Mouse (Mus musculus) stomach, embryonic 16.5 days (tissue): ENCODE measurements around the gene Ercc4. TPM values are rescaled to one million over a fixed set of nuclear protein-coding genes. Genes with fewer than 3 reads are reported as not detected.
A peak's percentile ranks its signal among the peaks of the same experiment; 100 is the strongest.

ENCODE experiments used
- ATAC-seq: fragments of 200-750 bp; cut with Nextera tagmentation; 2 replicates; pipeline ENCODE4 v1.8.0; 2017; ENCODE audit warnings: moderate number of reproducible peaks, moderate TSS enrichment; ENCODE audit not compliant: insufficient read depth, low FRiP score
- H3K27ac ChIP-seq: fragments of 300-500 bp; sonication (generic); 2 replicates; pipeline ENCODE4 v1.5.1; 2014; ENCODE audit warnings: low read length
- H3K27me3 ChIP-seq: fragments of 300-500 bp; sonication (generic); 2 replicates; pipeline ENCODE4 v1.6.1; 2014; ENCODE audit warnings: low read length, control low read depth, mixed read lengths; ENCODE audit not compliant: control insufficient read depth, insufficient read depth
- H3K36me3 ChIP-seq: fragments of 300-500 bp; sonication (generic); 2 replicates; pipeline ENCODE4 v1.6.1; 2014; ENCODE audit warnings: low read length; ENCODE audit not compliant: control insufficient read depth, insufficient read depth
- H3K4me1 ChIP-seq: fragments of 300-500 bp; sonication (generic); 2 replicates; pipeline ENCODE4 v1.6.1; 2014; ENCODE audit warnings: low read length, control low read depth, mixed read lengths; ENCODE audit not compliant: control insufficient read depth, insufficient read depth
- H3K4me2 ChIP-seq: fragments of 300-500 bp; sonication (generic); 2 replicates; pipeline ENCODE4 v1.6.1; 2014; ENCODE audit warnings: low read depth, low read length, mixed read lengths
- H3K4me3 ChIP-seq: fragments of 300-500 bp; sonication (generic); replicated peaks from 2 replicates; pipeline ENCODE4 v1.5.1; 2014; ENCODE audit warnings: mild to moderate bottlenecking, low read length
- H3K9ac ChIP-seq: fragments of 300-500 bp; sonication (generic); 2 replicates; pipeline ENCODE4 v1.6.1; 2014; ENCODE audit warnings: low read length
- H3K9me3 ChIP-seq: fragments of 300-500 bp; sonication (generic); replicated peaks from 2 replicates; pipeline ENCODE4 v1.6.1; 2016; ENCODE audit warnings: low read length, control low read depth; ENCODE audit not compliant: control insufficient read depth
- WGBS: fragments of 180-500 bp; shearing (Covaris S2); extraction: QIAGEN DNeasy Blood & Tissue Kit; methylation state at CpG from one replicate; pipeline ENCODE4 v1.1.7; 2014; 5-methylcytosine and 5-hydroxymethylcytosine counted together
- polyA plus RNA-seq: library from polyadenylated mRNA; unstranded; fragments of >200 nt; fragmentation: Nextera tagmentation; extraction: Ambion mirVana; gene quantifications from 2 replicates; pipeline ENCODE4 v1.2.1, GENCODE M21; 2015

The Ercc4 gene
- polyA plus RNA-seq: 10.7 and 12.2 TPM in 2 replicates

- no peaks in the 10 kb centered on the region for H3K9me3 ChIP-seq
- peak; percentile 97 for ATAC-seq
- H3K4me3 ChIP-seq: peak within 1 kb of the TSS; percentile 87
- H3K27ac ChIP-seq: peak within 1 kb of the TSS; percentile 81
- H3K36me3 ChIP-seq: peaks cover 11% of the 10 kb centered on the region; the same call in 1 of the 2 replicates
- 2% methylated on average over 53 of the region's 53 CpGs for WGBS
- H3K4me2 ChIP-seq: peak within 1 kb of the TSS; percentile 74
- peaks cover 7% of the 10 kb centered on the region for H3K4me1 ChIP-seq
- no peaks in the 10 kb centered on the region for H3K27me3 ChIP-seq
- peak within 1 kb of the TSS; percentile 97 for H3K9ac ChIP-seq
These were observed at the start of gene Ercc4 for GRCm38 (mm10) chr16:13109156-13109989. Ercc4 (plus strand) TSS chr16:13109684.

- H3K4me2 ChIP-seq: peak overlapping the region; percentile 27; the same call in 1 of the 2 replicates
- no peaks in the 10 kb centered on the region for H3K9me3 ChIP-seq
- H3K9ac ChIP-seq: no peak overlapping the region
- H3K27me3 ChIP-seq: no peaks in the 10 kb centered on the region
- ATAC-seq: no peak; the same call in 1 of the 2 replicates
- no peaks in the 10 kb centered on the region for H3K36me3 ChIP-seq
- H3K4me1 ChIP-seq: no peaks in the 10 kb centered on the region
- 31% methylated on average over 9 of the region's 10 CpGs for WGBS
- no peak overlapping the region for H3K27ac ChIP-seq
- no peak overlapping the region; the same call in 1 of the 2 replicates for H3K4me3 ChIP-seq
These were observed 48.4 kb upstream of the Ercc4 start for GRCm38 (mm10) chr16:13061113-13061512.

GRCm38 (mm10) chr16:13074176-13074575 lies 35.3 kb upstream of the Ercc4 start:
- Histone ChIP-seq H3K27ac (no peak overlapping the region), H3K4me1 (no peaks in the 10 kb centered on the region), H3K27me3 (no peaks in the 10 kb centered on the region), H3K4me3 (no peak overlapping the region), H3K9ac (no peak overlapping the region), H3K4me2 (no peak overlapping the region), H3K36me3 (no peaks in the 10 kb centered on the region), H3K9me3 (no peaks in the 10 kb centered on the region)
- WGBS: 81% methylated on average over 4 of the region's 4 CpGs
- no peak for ATAC-seq

GRCm38 (mm10) chr16:13080161-13080560 lies 29.3 kb upstream of the Ercc4 start:
- WGBS: 69% methylated on average over 6 of the region's 6 CpGs

GRCm38 (mm10) chr16:13083155-13083798 lies 26.2 kb upstream of the Ercc4 start:
- H3K27me3 ChIP-seq: no peaks in the 10 kb centered on the region
- ATAC-seq: no peak
- no peak overlapping the region for H3K4me3 ChIP-seq
- H3K36me3 ChIP-seq: no peaks in the 10 kb centered on the region
- no peak overlapping the region for H3K27ac ChIP-seq
- H3K9me3 ChIP-seq: no peaks in the 10 kb centered on the region
- WGBS: 67% methylated on average over 6 of the region's 6 CpGs
- no peak overlapping the region for H3K4me2 ChIP-seq
- H3K9ac ChIP-seq: no peak overlapping the region
- no peaks in the 10 kb centered on the region for H3K4me1 ChIP-seq

More at GRCm38 (mm10) chr16:13080161-13080560, 29.3 kb upstream of the Ercc4 start:
- Histone ChIP-seq H3K4me3 (no peak overlapping the region), H3K27ac (no peak overlapping the region), H3K27me3 (no peaks in the 10 kb centered on the region), H3K9me3 (no peaks in the 10 kb centered on the region), H3K4me2 (no peak overlapping the region), H3K9ac (no peak overlapping the region), H3K36me3 (no peaks in the 10 kb centered on the region), H3K4me1 (no peaks in the 10 kb centered on the region)
- ATAC-seq: no peak

GRCm38 (mm10) chr16:13108356-13108755 lies 1.1 kb upstream of the Ercc4 start:
- no peaks in the 10 kb centered on the region for H3K27me3 ChIP-seq
- no peak overlapping the region for H3K9ac ChIP-seq
- ATAC-seq: no peak
- no peak overlapping the region for H3K4me3 ChIP-seq
- H3K4me2 ChIP-seq: no peak overlapping the region
- H3K36me3 ChIP-seq: 0 out of 2 replicates have a peak, but pooled peaks cover 7% of the 10 kb centered on the region
- 86% methylated on average over 12 of the region's 12 CpGs for WGBS
- H3K4me1 ChIP-seq: peaks cover 7% of the 10 kb centered on the region
- H3K9me3 ChIP-seq: no peaks in the 10 kb centered on the region
- H3K27ac ChIP-seq: no peak overlapping the region

GRCm38 (mm10) chr16:13109990-13110595 lies 609 bp downstream of the Ercc4 start:
- Histone ChIP-seq H3K27ac (peak overlapping the region; percentile 81), H3K36me3 (peaks cover 11% of the 10 kb centered on the region; the same call in 1 of the 2 replicates), H3K4me1 (peaks cover 7% of the 10 kb centered on the region), H3K4me2 (peak overlapping the region; percentile 74), H3K27me3 (no peaks in the 10 kb centered on the region), H3K9ac (peak overlapping the region; percentile 97), H3K4me3 (peak overlapping the region; percentile 87), H3K9me3 (no peaks in the 10 kb centered on the region)
- peak; percentile 77 for ATAC-seq
- WGBS: under 1% methylated on average over 32 of the region's 32 CpGs

GRCm38 (mm10) chr16:13114821-13115220 lies 5.3 kb downstream of the Ercc4 start:
- no peak for ATAC-seq
- Histone ChIP-seq H3K4me1 (peaks cover 7% of the 10 kb centered on the region), H3K27me3 (no peaks in the 10 kb centered on the region), H3K4me3 (no peak overlapping the region), H3K4me2 (no peak overlapping the region), H3K27ac (no peak overlapping the region), H3K9ac (no peak overlapping the region), H3K36me3 (peaks cover 11% of the 10 kb centered on the region; the same call in 1 of the 2 replicates), H3K9me3 (no peaks in the 10 kb centered on the region)
- 96% methylated on average over 2 of the region's 2 CpGs for WGBS
